Mouse (Mus musculus): ENCODE results near the gene Irs2. TPM values are rescaled to one million over a fixed set of nuclear protein-coding genes. Genes with fewer than 3 reads are reported as not detected.

Gene Irs2
- polyA plus RNA-seq, 1 experiment from 2014 or later, result 3.8 TPM

GRCm38 (mm10) chr8:11011787-11012485 lies 3.7 kb upstream of the Irs2 start:
- no peaks in the 10 kb centered on the region for H3K9me3 ChIP-seq (replicated peaks; ENCODE audit: control insufficient read depth, low read length, poor library complexity, severe bottlenecking)
- ATAC-seq, result no peak
- H3K27me3 ChIP-seq (ENCODE audit: control insufficient read depth, insufficient read depth, low read depth, low read length), result no peaks in the 10 kb centered on the region
- H3K27ac ChIP-seq (ENCODE audit: low read length), result no peak overlapping the region
- peaks cover 11% of the 10 kb centered on the region for H3K4me1 ChIP-seq (ENCODE audit: control insufficient read depth, insufficient read depth, low read length)
- no peaks in the 10 kb centered on the region for H3K36me3 ChIP-seq (ENCODE audit: control insufficient read depth, insufficient read depth, low read length)
- H3K4me2 ChIP-seq (ENCODE audit: low read length), result no peak overlapping the region
- H3K9ac ChIP-seq (ENCODE audit: low read depth, low read length), result no peak overlapping the region
- WGBS, result 81% methylated on average over 3 of the region's 3 CpGs
- no peak overlapping the region for H3K4me3 ChIP-seq (ENCODE audit: low read depth, low read length)

GRCm38 (mm10) chr8:11010913-11011605 lies 2.8 kb upstream of the Irs2 start:
- Histone ChIP-seq H3K27ac (ENCODE audit: low read length) (no peak overlapping the region), H3K9ac (ENCODE audit: low read depth, low read length) (no peak overlapping the region), H3K9me3 (replicated peaks; ENCODE audit: control insufficient read depth, low read length, poor library complexity, severe bottlenecking) (no peaks in the 10 kb centered on the region), H3K36me3 (ENCODE audit: control insufficient read depth, insufficient read depth, low read length) (no peaks in the 10 kb centered on the region), H3K27me3 (ENCODE audit: control insufficient read depth, insufficient read depth, low read depth, low read length) (no peaks in the 10 kb centered on the region), H3K4me1 (ENCODE audit: control insufficient read depth, insufficient read depth, low read length) (peaks cover 19% of the 10 kb centered on the region), H3K4me2 (ENCODE audit: low read length) (no peak overlapping the region), H3K4me3 (ENCODE audit: low read depth, low read length) (no peak overlapping the region)
- WGBS, result 7% methylated on average over 11 of the region's 11 CpGs
- ATAC-seq, result no peak

DNA sequence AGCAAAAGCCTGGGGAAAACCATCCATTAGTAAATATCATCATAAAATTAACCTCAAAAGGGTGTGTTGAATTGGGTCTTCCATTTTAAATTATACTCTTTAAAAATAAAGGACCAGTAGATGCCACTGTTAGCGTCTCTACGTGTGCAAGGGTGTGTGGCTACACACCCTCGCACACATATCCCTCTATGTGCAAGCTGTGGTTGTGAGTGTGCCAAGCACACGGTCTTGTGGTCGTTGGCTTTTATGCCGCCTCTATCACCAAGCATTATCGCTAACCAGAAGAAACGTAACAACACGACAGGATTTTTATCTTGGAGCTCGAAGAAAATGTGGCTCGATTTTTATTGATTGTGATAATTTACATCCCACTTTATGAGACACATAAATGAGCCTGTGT lies 2.1 kb upstream of the Irs2 start:
- peaks cover 26% of the 10 kb centered on the region for H3K4me1 ChIP-seq (ENCODE audit: control insufficient read depth, insufficient read depth, low read length)
- H3K27ac ChIP-seq (ENCODE audit: low read length), result peak overlapping the region; percentile 100; the same call in 1 of the 2 replicates
- H3K4me2 ChIP-seq (ENCODE audit: low read length), result peak overlapping the region; percentile 70
- H3K9ac ChIP-seq (ENCODE audit: low read depth, low read length), result peak overlapping the region; percentile 95; the same call in 1 of the 2 replicates
- peak overlapping the region; percentile 87 for H3K4me3 ChIP-seq (ENCODE audit: low read depth, low read length)
- no peaks in the 10 kb centered on the region for H3K36me3 ChIP-seq (ENCODE audit: control insufficient read depth, insufficient read depth, low read length)
- ATAC-seq, result no peak
- 53% methylated on average over 11 of the region's 11 CpGs for WGBS
- no peaks in the 10 kb centered on the region for H3K9me3 ChIP-seq (replicated peaks; ENCODE audit: control insufficient read depth, low read length, poor library complexity, severe bottlenecking)
- no peaks in the 10 kb centered on the region for H3K27me3 ChIP-seq (ENCODE audit: control insufficient read depth, insufficient read depth, low read depth, low read length)

- peak overlapping the region; percentile 70 for H3K4me2 ChIP-seq (ENCODE audit: low read length)
- H3K36me3 ChIP-seq (ENCODE audit: control insufficient read depth, insufficient read depth, low read length), result no peaks in the 10 kb centered on the region
- H3K9ac ChIP-seq (ENCODE audit: low read depth, low read length), result peak overlapping the region; percentile 95
- peak; percentile 75 for ATAC-seq
- peak overlapping the region; percentile 100 for H3K27ac ChIP-seq (ENCODE audit: low read length)
- WGBS, result under 1% methylated on average over 43 of the region's 62 CpGs
- H3K4me1 ChIP-seq (ENCODE audit: control insufficient read depth, insufficient read depth, low read length), result peaks cover 35% of the 10 kb centered on the region
- peak overlapping the region; percentile 87 for H3K4me3 ChIP-seq (ENCODE audit: low read depth, low read length)
- H3K9me3 ChIP-seq (replicated peaks; ENCODE audit: control insufficient read depth, low read length, poor library complexity, severe bottlenecking), result no peaks in the 10 kb centered on the region
- no peaks in the 10 kb centered on the region for H3K27me3 ChIP-seq (ENCODE audit: control insufficient read depth, insufficient read depth, low read depth, low read length)
Observed at GRCm38 (mm10) chr8:11009431-11010071, 1.3 kb upstream of the Irs2 start.

- ATAC-seq, result peak; percentile 92
- Histone ChIP-seq H3K9ac (ENCODE audit: low read depth, low read length) (peak overlapping the region; percentile 95), H3K36me3 (ENCODE audit: control insufficient read depth, insufficient read depth, low read length) (no peaks in the 10 kb centered on the region), H3K4me1 (ENCODE audit: control insufficient read depth, insufficient read depth, low read length) (peaks cover 41% of the 10 kb centered on the region), H3K27ac (ENCODE audit: low read length) (peak overlapping the region; percentile 100), H3K27me3 (ENCODE audit: control insufficient read depth, insufficient read depth, low read depth, low read length) (no peaks in the 10 kb centered on the region), H3K4me3 (ENCODE audit: low read depth, low read length) (peak overlapping the region; percentile 87), H3K4me2 (ENCODE audit: low read length) (peak overlapping the region; percentile 95), H3K9me3 (replicated peaks; ENCODE audit: control insufficient read depth, low read length, poor library complexity, severe bottlenecking) (no peaks in the 10 kb centered on the region)
- WGBS, result under 1% methylated on average over 42 of the region's 73 CpGs
Observed at GRCm38 (mm10) chr8:11008842-11009420, 673 bp upstream of the Irs2 start.

- H3K4me3 ChIP-seq (ENCODE audit: low read depth, low read length), result peak overlapping the region; percentile 87
- H3K4me2 ChIP-seq (ENCODE audit: low read length), result peak overlapping the region; percentile 95
- peaks cover 49% of the 10 kb centered on the region for H3K4me1 ChIP-seq (ENCODE audit: control insufficient read depth, insufficient read depth, low read length)
- H3K9me3 ChIP-seq (replicated peaks; ENCODE audit: control insufficient read depth, low read length, poor library complexity, severe bottlenecking), result no peaks in the 10 kb centered on the region
- no peaks in the 10 kb centered on the region for H3K36me3 ChIP-seq (ENCODE audit: control insufficient read depth, insufficient read depth, low read length)
- whole genome bisulfite sequencing, result under 1% methylated on average over 86 of the region's 88 CpGs
- H3K27ac ChIP-seq (ENCODE audit: low read length), result peak overlapping the region; percentile 100
- peak overlapping the region; percentile 83 for H3K9ac ChIP-seq (ENCODE audit: low read depth, low read length)
- no peak for ATAC-seq
- H3K27me3 ChIP-seq (ENCODE audit: control insufficient read depth, insufficient read depth, low read depth, low read length), result no peaks in the 10 kb centered on the region
Observed at GRCm38 (mm10) chr8:11007581-11008378, 478 bp downstream of the Irs2 start.

- Histone ChIP-seq H3K27me3 (ENCODE audit: control insufficient read depth, insufficient read depth, low read depth, low read length) (no peaks in the 10 kb centered on the region), H3K9me3 (replicated peaks; ENCODE audit: control insufficient read depth, low read length, poor library complexity, severe bottlenecking) (no peaks in the 10 kb centered on the region), H3K9ac (ENCODE audit: low read depth, low read length) (peak overlapping the region; percentile 83), H3K27ac (ENCODE audit: low read length) (peak overlapping the region; percentile 100), H3K36me3 (ENCODE audit: control insufficient read depth, insufficient read depth, low read length) (no peaks in the 10 kb centered on the region), H3K4me3 (ENCODE audit: low read depth, low read length) (peak overlapping the region; percentile 87), H3K4me2 (ENCODE audit: low read length) (peak overlapping the region; percentile 95), H3K4me1 (ENCODE audit: control insufficient read depth, insufficient read depth, low read length) (peaks cover 55% of the 10 kb centered on the region)
- ATAC-seq, result peak; percentile 51
- under 1% methylated on average over 43 of the region's 56 CpGs for WGBS
Observed at GRCm38 (mm10) chr8:11007001-11007580, 1.2 kb downstream of the Irs2 start.

- Histone ChIP-seq H3K27me3 (ENCODE audit: control insufficient read depth, insufficient read depth, low read depth, low read length) (no peaks in the 10 kb centered on the region), H3K9ac (ENCODE audit: low read depth, low read length) (peak overlapping the region; percentile 83), H3K4me2 (ENCODE audit: low read length) (peak overlapping the region; percentile 95), H3K4me1 (ENCODE audit: control insufficient read depth, insufficient read depth, low read length) (peaks cover 64% of the 10 kb centered on the region), H3K4me3 (ENCODE audit: low read depth, low read length) (peak overlapping the region; percentile 87), H3K9me3 (replicated peaks; ENCODE audit: control insufficient read depth, low read length, poor library complexity, severe bottlenecking) (no peaks in the 10 kb centered on the region), H3K36me3 (ENCODE audit: control insufficient read depth, insufficient read depth, low read length) (no peaks in the 10 kb centered on the region), H3K27ac (ENCODE audit: low read length) (no peak overlapping the region)
- 69% methylated on average over 7 of the region's 9 CpGs for WGBS
- no peak for ATAC-seq
Observed at GRCm38 (mm10) chr8:11006276-11006630, 2.0 kb downstream of the Irs2 start.
